Comparison of ENCODE assay signal across 15 mouse cellular contexts in the genomic region with DNA sequence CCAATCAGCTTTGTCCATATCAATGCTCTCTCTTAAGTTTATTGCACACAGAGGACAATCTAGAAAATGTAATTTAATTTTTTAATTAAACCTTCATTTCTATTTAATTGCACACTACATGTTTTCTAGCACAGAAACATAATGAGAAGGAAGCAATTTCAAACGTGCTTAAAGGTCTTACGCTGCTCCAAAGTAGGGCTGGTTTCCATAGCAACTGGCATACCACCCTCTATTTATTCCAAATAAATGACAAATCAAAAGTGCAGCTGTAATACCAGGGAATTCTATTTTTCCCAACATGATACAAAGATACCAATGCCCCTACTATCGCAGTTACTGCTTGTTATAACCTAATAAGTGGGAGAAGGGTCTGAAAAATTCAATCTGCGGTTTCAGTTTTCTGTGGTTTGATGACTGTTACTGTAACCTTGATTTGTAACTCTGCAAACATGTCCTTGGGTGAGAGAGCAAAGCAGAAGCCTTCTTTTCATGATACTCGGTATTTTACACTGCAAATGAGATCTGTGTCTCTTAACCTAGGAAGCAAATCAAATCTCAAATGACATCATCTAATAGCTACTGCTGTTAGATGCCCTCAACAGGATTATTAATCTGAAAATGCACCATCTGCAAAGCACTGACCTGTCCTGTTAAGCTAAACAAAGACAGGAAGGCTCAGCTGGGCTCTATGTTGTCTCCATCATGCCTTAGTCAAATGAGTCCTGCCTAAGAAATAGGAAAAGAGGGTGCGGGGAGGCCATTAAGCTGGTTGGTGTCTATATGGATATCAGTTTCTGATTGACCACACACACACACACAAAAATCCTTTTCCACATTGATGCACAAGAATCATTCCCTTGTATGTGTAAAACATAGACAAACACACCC.
A peak's percentile ranks its signal among the peaks of the same experiment; 100 is the strongest.
DNase-seq lines count a peak whose midpoint lies in the region; ATAC-seq and TF ChIP-seq lines count a peak whose summit lies in the region.
"Had no signal": no experiment of that assay in that cellular context is flagged by ENCODE, and none has a peak within 500 bp of the region (broad histone marks: within the 10 kb centered on the region; RNA-seq: fewer than 3 reads in every experiment).

No protein-coding gene starts in this region.

- H3K36me3 ChIP-seq in hindbrain, embryonic 10.5 days: no peaks in the 10 kb centered on the region
- no peaks in the 10 kb centered on the region for H3K36me3 ChIP-seq in midbrain, embryonic 12.5 days
- H3K36me3 ChIP-seq: embryonic facial prominence, embryonic 15.5 days; kidney, embryonic 15.5 days; liver, embryonic 13.5 days; stomach, embryonic 15.5 days had no signal

- no peak for TF ChIP-seq CTCF in left cerebral cortex, adult 2 months (IDR thresholded peaks at IDR 0.05)

- H3K27ac ChIP-seq in left cerebral cortex, adult 2 months: no peak overlapping the region
- H3K27ac ChIP-seq in hindbrain, embryonic 10.5 days: peak overlapping the region; percentile 50; the same call in 1 of the 2 replicates
- H3K27ac ChIP-seq in midbrain, embryonic 12.5 days (replicated peaks): peak overlapping the region; percentile 81
- H3K27ac ChIP-seq: embryonic facial prominence, embryonic 15.5 days; kidney, embryonic 15.5 days; liver, embryonic 13.5 days; stomach, embryonic 15.5 days had no signal

- no peak overlapping the region for H3K4me3 ChIP-seq in left cerebral cortex, adult 2 months
- no peak overlapping the region for H3K4me3 ChIP-seq in hindbrain, embryonic 10.5 days
- no peak overlapping the region for H3K4me3 ChIP-seq in midbrain, embryonic 12.5 days
- H3K4me3 ChIP-seq: embryonic facial prominence, embryonic 15.5 days; kidney, embryonic 15.5 days; liver, embryonic 13.5 days; stomach, embryonic 15.5 days had no signal

- H3K27me3 ChIP-seq in hindbrain, embryonic 10.5 days (ENCODE audit: insufficient read depth, poor library complexity, severe bottlenecking): no peaks in the 10 kb centered on the region
- no peaks in the 10 kb centered on the region for H3K27me3 ChIP-seq in midbrain, embryonic 12.5 days
- H3K27me3 ChIP-seq: CH12.LX; embryonic facial prominence, embryonic 15.5 days; kidney, embryonic 15.5 days; liver, embryonic 13.5 days; stomach, embryonic 15.5 days had no signal

- intact Hi-C loops in left cerebral cortex, adult 2 months (cut with DNase I): no loop called here

- WGBS in hindbrain, embryonic 10.5 days: 74% methylated on average over 6 of the region's 6 CpGs
- 44% methylated on average over 6 of the region's 6 CpGs for WGBS in midbrain, embryonic 12.5 days

- peak; percentile 85 for ATAC-seq in midbrain, embryonic 12.5 days (ENCODE audit: low FRiP score, low read depth)

- peak; percentile 2 for DNase-seq in left cerebral cortex, adult 11 months (ENCODE audit: low spot score)
- no peak for DNase-seq in left cerebral cortex, adult 2 months (ENCODE audit: extremely low spot score in 1 of 2, low spot score in 2 of 2)
- no peak for DNase-seq in hindbrain, embryonic 10.5 days (ENCODE audit: low spot score)
- peak; percentile 10 for DNase-seq in retina, postnatal 1 day
- DNase-seq in lung, postnatal 10 days: no peak
- no peak for DNase-seq in adrenal gland, adult 8-10 months
- DNase-seq: adrenal gland, postnatal 36 days; cerebellum, adult 18-20 months; liver, embryonic 13.5 days; lung, postnatal 36 days had no signal

- H3K9ac ChIP-seq in midbrain, embryonic 12.5 days (replicated peaks): no peak overlapping the region
- H3K9ac ChIP-seq: embryonic facial prominence, embryonic 15.5 days; kidney, embryonic 15.5 days; liver, embryonic 13.5 days; stomach, embryonic 15.5 days had no signal

- no peaks in the 10 kb centered on the region for H3K4me1 ChIP-seq in hindbrain, embryonic 10.5 days (replicated peaks)
- peaks cover 4% of the 10 kb centered on the region; the same call in 1 of the 2 replicates for H3K4me1 ChIP-seq in midbrain, embryonic 12.5 days
- H3K4me1 ChIP-seq: embryonic facial prominence, embryonic 15.5 days; kidney, embryonic 15.5 days; liver, embryonic 13.5 days; stomach, embryonic 15.5 days had no signal

- H3K4me2 ChIP-seq in midbrain, embryonic 12.5 days (replicated peaks): no peak overlapping the region
- H3K4me2 ChIP-seq: embryonic facial prominence, embryonic 15.5 days; kidney, embryonic 15.5 days; liver, embryonic 13.5 days; stomach, embryonic 15.5 days had no signal

- no peaks in the 10 kb centered on the region for H3K9me3 ChIP-seq in hindbrain, embryonic 10.5 days
- H3K9me3 ChIP-seq in midbrain, embryonic 12.5 days: no peaks in the 10 kb centered on the region
- H3K9me3 ChIP-seq: embryonic facial prominence, embryonic 15.5 days; kidney, embryonic 15.5 days; liver, embryonic 13.5 days; stomach, embryonic 15.5 days had no signal

Comparison
In these comparisons a context has a peak if more than half of its experiments do, and no peak if none do; other contexts are left out.
1. DNase-seq: peak in left cerebral cortex, adult 11 months (single experiment) and retina, postnatal 1 day (single experiment); none in left cerebral cortex, adult 2 months (0 of 2), hindbrain, embryonic 10.5 days (single experiment), lung, postnatal 10 days (single experiment) and adrenal gland, adult 8-10 months (single experiment).